Mouse (Mus musculus): ENCODE measurements around the gene Map7d1.
"Not testable (repeated sequence)": the region's sequence is repeated elsewhere in the genome, so short reads cannot be mapped to it uniquely, and the experiment has no call there.

The Map7d1 gene

GRCm38 (mm10) chr4:126237721-126238242 is 18.4 kb downstream of the Map7d1 start:
- no peak for DNase-seq

- DNase-seq = peak; percentile 73
These were observed 19.5 kb downstream of the Map7d1 start for GRCm38 (mm10) chr4:126236467-126237280.

- DNase-seq = no peak
These were observed 21.0 kb downstream of the Map7d1 start for GRCm38 (mm10) chr4:126235191-126235590.

- DNase-seq = peak; percentile 54
These were observed 21.5 kb downstream of the Map7d1 start for GRCm38 (mm10) chr4:126234496-126235175.

- no peak for DNase-seq
These were observed 22.4 kb downstream of the Map7d1 start for GRCm38 (mm10) chr4:126233676-126234308.

- DNase-seq = no peak
These were observed 26.2 kb downstream of the Map7d1 start for GRCm38 (mm10) chr4:126229900-126230299.

- DNase-seq = no peak
These were observed 28.0 kb downstream of the Map7d1 start for GRCm38 (mm10) chr4:126228144-126228543.

GRCm38 (mm10) chr4:126227077-126227761 is 28.9 kb downstream of the Map7d1 start:
- DNase-seq = peak; percentile 95

- no peak for DNase-seq
These were observed 29.5 kb downstream of the Map7d1 start for GRCm38 (mm10) chr4:126226640-126227039.

- no peak for DNase-seq
These were observed 33.5 kb downstream of the Map7d1 start for GRCm38 (mm10) chr4:126222631-126223030.

GRCm38 (mm10) chr4:126220045-126220444 is 36.1 kb downstream of the Map7d1 start:
- DNase-seq = no peak

GRCm38 (mm10) chr4:126219540-126219939 is 36.6 kb downstream of the Map7d1 start:
- DNase-seq = not testable (repeated sequence)

GRCm38 (mm10) chr4:126217771-126218170 is 38.4 kb downstream of the Map7d1 start:
- no peak for DNase-seq

GRCm38 (mm10) chr4:126207081-126207480 is 49.1 kb downstream of the Map7d1 start:
- DNase-seq = no peak

GRCm38 (mm10) chr4:126205386-126205785 is 50.8 kb downstream of the Map7d1 start:
- DNase-seq = no peak

GRCm38 (mm10) chr4:126204661-126205230 is 51.4 kb downstream of the Map7d1 start:
- DNase-seq = no peak

- no peak for DNase-seq
These were observed 52.1 kb downstream of the Map7d1 start for GRCm38 (mm10) chr4:126204016-126204415.

GRCm38 (mm10) chr4:126203336-126203895 is 52.7 kb downstream of the Map7d1 start:
- no peak for DNase-seq

- peak; percentile 100 for DNase-seq
These were observed 53.6 kb downstream of the Map7d1 start, which contains the start of gene Thrap3 for GRCm38 (mm10) chr4:126202303-126203181. Gene Thrap3 (minus strand): TSS chr4:126202760.

GRCm38 (mm10) chr4:126201514-126202302 is 54.4 kb downstream of the Map7d1 start:
- peak; percentile 61 for DNase-seq

All from kidney, postnatal 10 days (tissue).